Mouse (Mus musculus): ENCODE measurements at regions not wholly inside any gene's neighbourhood (a gene's known extent, or its start where the extent isn't known, plus 50 kb on each side); places are given as distances from the start of the nearest gene placed in this dataset.

DNA sequence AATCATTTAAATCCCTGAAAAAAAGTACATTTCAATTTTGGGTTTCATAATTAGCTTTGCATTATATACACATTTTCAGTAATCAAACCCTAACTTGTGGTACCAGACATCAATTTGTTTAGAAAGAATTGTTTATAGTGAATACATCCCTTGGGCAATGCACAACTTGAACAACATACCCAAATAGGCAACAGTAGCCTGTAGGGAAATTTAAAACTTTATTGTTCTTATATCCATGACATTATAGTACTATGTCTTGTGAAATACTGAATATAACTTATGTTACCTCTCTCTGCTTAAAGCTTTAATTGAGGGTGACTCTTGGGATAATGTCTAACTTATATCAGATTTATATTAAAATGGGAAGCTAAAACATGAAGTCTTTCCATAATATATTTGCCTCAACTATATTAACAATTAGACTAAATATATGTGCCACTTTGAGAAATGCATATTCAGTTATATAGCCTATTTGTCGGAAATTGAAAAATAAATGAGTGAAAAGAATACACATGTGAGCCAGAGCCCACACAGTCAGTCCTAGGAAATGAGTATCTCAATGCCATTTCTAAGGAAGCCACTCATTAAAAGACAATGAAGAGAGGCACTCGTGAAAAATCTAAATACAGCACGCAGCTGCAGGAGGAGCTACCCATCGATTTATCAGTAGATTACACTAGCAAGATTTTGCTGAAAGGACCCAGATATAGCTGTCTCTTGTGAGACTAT is 458.1 kb upstream of the Slitrk6 start:
- no peaks in the 10 kb centered on the region for H3K4me1 ChIP-seq (replicated peaks)
- no peak overlapping the region for H3K9ac ChIP-seq
- no peak overlapping the region for H3K4me3 ChIP-seq
- H3K4me2 ChIP-seq: no peak overlapping the region
- 69% methylated on average over 4 of the region's 4 CpGs for WGBS
- no peaks in the 10 kb centered on the region for H3K9me3 ChIP-seq (replicated peaks)
- H3K36me3 ChIP-seq: no peaks in the 10 kb centered on the region
- no peak overlapping the region for H3K27ac ChIP-seq (ENCODE audit: poor library complexity, severe bottlenecking)
- ATAC-seq (ENCODE audit: insufficient number of reproducible peaks, low FRiP score): no peak
- H3K27me3 ChIP-seq (replicated peaks): no peaks in the 10 kb centered on the region

DNA sequence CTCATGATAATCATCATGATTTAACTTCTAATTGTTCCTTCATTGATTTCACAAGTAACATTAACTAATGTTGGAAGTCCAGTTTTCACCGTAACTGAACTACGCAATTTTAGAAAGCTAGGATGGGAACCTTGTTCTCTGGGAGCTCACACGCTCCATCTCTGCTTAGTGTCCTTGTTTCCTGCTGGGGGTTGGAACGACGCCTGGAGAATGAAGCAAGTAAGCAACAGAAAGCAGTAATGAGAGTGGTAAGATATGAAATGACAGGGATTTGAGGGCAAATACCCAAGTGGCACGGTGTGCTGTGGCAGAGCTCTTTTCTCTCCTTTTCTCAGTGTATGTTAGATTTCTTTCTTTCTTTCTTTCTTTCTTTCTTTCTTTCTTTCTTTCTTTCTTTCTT is 448.0 kb upstream of the Slitrk5 start:
- H3K36me3 ChIP-seq: no peaks in the 10 kb centered on the region
- 0 out of 2 replicates have a peak, but pooled peaks cover 3% of the 10 kb centered on the region for H3K9me3 ChIP-seq (replicated peaks)
- no peak overlapping the region for H3K9ac ChIP-seq
- no peak overlapping the region for H3K27ac ChIP-seq (ENCODE audit: poor library complexity, severe bottlenecking)
- 76% methylated on average over 6 of the region's 6 CpGs for WGBS
- no peaks in the 10 kb centered on the region for H3K27me3 ChIP-seq (replicated peaks)
- H3K4me2 ChIP-seq: no peak overlapping the region
- H3K4me1 ChIP-seq (replicated peaks): no peaks in the 10 kb centered on the region
- H3K4me3 ChIP-seq: no peak overlapping the region
- no peak for ATAC-seq (ENCODE audit: insufficient number of reproducible peaks, low FRiP score)

DNA sequence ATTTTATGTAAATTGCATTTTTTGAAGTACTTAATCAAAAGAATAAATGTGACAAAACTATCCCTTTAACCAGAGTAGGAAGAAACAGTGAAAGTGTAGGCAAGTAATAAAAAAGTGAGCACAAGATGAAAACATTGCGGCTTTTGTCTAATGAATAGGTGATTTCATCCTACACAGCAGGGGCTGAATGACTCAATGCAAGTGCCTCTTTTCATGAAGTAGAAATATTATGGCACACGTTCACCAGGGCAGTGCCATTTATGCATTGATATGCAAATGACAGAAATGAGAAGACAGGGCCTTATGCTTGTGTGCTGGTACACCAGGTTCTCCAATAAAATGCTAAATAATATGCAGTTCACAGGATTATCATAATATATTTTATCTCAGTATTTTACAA is 435.8 kb upstream of the Slitrk5 start:
- Histone ChIP-seq H3K27ac (ENCODE audit: poor library complexity, severe bottlenecking) (no peak overlapping the region), H3K9ac (no peak overlapping the region), H3K4me1 (replicated peaks) (no peaks in the 10 kb centered on the region), H3K36me3 (no peaks in the 10 kb centered on the region), H3K4me2 (no peak overlapping the region), H3K27me3 (replicated peaks) (no peaks in the 10 kb centered on the region), H3K4me3 (no peak overlapping the region), H3K9me3 (replicated peaks) (0 out of 2 replicates have a peak, but pooled peaks cover 2% of the 10 kb centered on the region)
- ATAC-seq (ENCODE audit: insufficient number of reproducible peaks, low FRiP score): no peak
- WGBS: 67% methylated on average over 2 of the region's 2 CpGs

DNA sequence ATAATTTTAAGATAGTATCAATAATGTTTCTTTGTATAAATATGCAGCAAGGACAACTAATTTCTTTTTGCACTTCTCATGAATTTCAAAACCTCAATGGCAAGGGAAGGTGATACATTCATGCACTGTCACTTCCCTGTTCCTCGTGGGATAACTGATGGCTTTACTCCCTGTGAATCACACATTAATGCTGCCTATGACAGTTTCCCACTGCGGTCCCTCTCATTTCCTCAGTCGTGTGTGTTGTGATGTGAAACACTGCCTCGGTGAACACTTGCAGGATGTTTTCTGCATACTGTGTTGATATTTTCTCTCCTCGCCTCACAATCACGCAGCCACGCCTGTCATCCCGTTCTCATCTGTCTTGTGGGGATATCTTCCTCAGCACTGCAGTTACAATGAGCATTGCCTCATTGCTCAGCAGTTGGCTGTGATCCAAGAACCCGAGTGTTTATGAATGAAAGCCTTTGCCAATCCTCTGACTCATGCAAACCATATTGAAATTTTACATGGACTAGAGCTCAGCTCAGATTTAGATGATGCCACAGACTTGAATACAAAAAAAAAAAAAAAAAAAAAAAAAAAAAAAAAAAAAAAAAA is 425.4 kb upstream of the Slitrk5 start:
- peak overlapping the region; percentile 42 for H3K4me2 ChIP-seq
- 41% methylated on average over 9 of the region's 9 CpGs for WGBS
- no peak for ATAC-seq (ENCODE audit: insufficient number of reproducible peaks, low FRiP score)

DNA sequence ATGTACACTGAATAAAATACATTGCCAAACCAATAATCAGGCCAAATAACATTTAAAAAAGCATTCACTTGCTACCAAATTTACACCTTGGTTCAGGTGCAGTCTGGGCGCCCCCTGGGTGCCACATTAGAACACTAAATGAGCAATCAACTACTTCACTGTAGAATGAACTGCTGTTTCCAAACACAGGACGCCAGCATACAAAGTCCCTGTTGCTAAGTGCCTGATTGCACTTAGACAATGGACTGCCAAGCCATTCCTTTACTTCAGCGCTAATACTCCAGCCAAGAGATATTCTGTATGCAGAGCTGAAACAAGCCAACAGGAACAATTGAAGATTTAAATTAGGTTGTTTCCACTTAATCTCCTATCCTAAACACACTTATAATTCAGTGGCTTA is 421.7 kb upstream of the Slitrk5 start:
- no peaks in the 10 kb centered on the region for H3K9me3 ChIP-seq (replicated peaks)
- no peak overlapping the region for H3K4me2 ChIP-seq
- no peak overlapping the region for H3K4me3 ChIP-seq
- 67% methylated on average over 3 of the region's 3 CpGs for WGBS
- no peak overlapping the region for H3K27ac ChIP-seq (ENCODE audit: poor library complexity, severe bottlenecking)
- H3K9ac ChIP-seq: no peak overlapping the region
- H3K4me1 ChIP-seq (replicated peaks): no peaks in the 10 kb centered on the region
- no peak for ATAC-seq (ENCODE audit: insufficient number of reproducible peaks, low FRiP score)
- H3K36me3 ChIP-seq: no peaks in the 10 kb centered on the region
- H3K27me3 ChIP-seq (replicated peaks): no peaks in the 10 kb centered on the region

More for the DNA sequence above, 425.4 kb upstream of the Slitrk5 start:
- H3K4me1 ChIP-seq (replicated peaks): no peaks in the 10 kb centered on the region
- no peak overlapping the region for H3K9ac ChIP-seq
- no peak overlapping the region for H3K4me3 ChIP-seq
- no peaks in the 10 kb centered on the region for H3K9me3 ChIP-seq (replicated peaks)
- H3K36me3 ChIP-seq: no peaks in the 10 kb centered on the region
- no peak overlapping the region for H3K27ac ChIP-seq (ENCODE audit: poor library complexity, severe bottlenecking)
- H3K27me3 ChIP-seq (replicated peaks): no peaks in the 10 kb centered on the region

DNA sequence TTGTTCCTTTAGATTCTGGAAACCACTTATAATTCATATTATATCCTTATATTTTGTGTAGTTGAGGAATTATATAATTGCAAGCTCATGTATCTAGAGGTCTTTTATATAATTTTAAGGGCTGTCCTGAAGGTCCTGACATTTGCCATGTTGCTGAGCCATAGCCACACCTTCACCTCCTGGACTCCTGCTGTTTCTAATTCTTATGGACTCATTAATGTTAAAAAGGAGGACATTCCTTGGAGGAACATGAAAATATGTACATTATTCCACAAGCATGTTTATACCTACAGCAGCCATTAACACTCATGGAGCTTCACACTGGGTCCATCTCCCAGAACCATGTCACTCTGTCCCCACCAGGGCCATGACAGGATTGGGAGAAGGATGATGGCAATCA is 413.2 kb upstream of the Slitrk5 start:
- no peak for ATAC-seq (ENCODE audit: insufficient number of reproducible peaks, low FRiP score)
- Histone ChIP-seq H3K9me3 (replicated peaks) (no peaks in the 10 kb centered on the region), H3K36me3 (no peaks in the 10 kb centered on the region), H3K9ac (no peak overlapping the region), H3K27me3 (replicated peaks) (no peaks in the 10 kb centered on the region), H3K4me2 (no peak overlapping the region), H3K4me3 (no peak overlapping the region), H3K27ac (ENCODE audit: poor library complexity, severe bottlenecking) (no peak overlapping the region), H3K4me1 (replicated peaks) (no peaks in the 10 kb centered on the region)

DNA sequence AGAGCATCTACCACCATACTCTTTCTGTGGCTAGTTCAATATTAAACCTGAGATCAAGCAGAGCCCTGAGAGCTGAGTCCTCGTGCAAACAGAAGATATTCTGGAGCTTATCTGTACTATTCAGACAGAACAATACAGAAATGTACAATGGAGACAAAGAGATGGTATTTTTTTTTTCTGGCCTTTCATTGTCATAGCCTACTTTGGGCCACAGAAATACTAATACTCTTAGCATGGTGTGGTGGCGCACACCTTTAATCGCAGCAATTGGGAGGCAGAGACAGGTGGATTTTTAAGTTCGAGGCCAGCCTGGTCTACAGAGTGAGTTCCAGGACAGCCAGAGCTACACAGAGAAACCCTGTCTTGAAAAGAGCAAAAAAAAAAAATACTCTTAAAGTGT is 404.7 kb upstream of the Slitrk5 start:
- no peak overlapping the region for H3K27ac ChIP-seq (ENCODE audit: poor library complexity, severe bottlenecking)
- no peak overlapping the region for H3K9ac ChIP-seq
- H3K4me1 ChIP-seq (replicated peaks): no peaks in the 10 kb centered on the region
- H3K9me3 ChIP-seq (replicated peaks): no peaks in the 10 kb centered on the region
- no peaks in the 10 kb centered on the region for H3K27me3 ChIP-seq (replicated peaks)
- 75% methylated on average over 4 of the region's 4 CpGs for WGBS
- H3K4me3 ChIP-seq: no peak overlapping the region
- no peak overlapping the region for H3K4me2 ChIP-seq
- no peak for ATAC-seq (ENCODE audit: insufficient number of reproducible peaks, low FRiP score)
- H3K36me3 ChIP-seq: no peaks in the 10 kb centered on the region

DNA sequence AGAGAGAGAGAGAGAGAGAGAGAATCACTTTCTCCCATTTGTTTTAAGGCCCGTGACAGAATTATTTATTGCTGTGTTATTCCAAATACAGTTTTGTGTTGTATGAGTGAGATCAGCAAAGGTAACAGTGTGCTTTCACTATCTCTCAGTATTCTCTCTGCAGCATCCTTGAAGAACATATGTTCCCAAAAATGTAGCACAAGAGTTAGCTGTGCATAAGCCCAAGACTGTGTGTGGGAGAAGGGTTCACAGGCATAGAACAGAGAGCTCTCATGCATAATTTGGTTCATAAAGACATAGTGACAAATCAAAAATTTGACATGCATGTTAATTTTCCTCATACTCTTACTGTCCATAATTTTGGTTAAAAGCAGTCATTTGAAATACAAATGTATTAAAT is 393.5 kb upstream of the Slitrk5 start:
- H3K9me3 ChIP-seq (replicated peaks): no peaks in the 10 kb centered on the region
- 73% methylated on average over 1 of the region's 1 CpGs for WGBS
- H3K4me3 ChIP-seq: no peak overlapping the region
- H3K4me2 ChIP-seq: no peak overlapping the region
- H3K9ac ChIP-seq: no peak overlapping the region
- no peak for ATAC-seq (ENCODE audit: insufficient number of reproducible peaks, low FRiP score)
- no peaks in the 10 kb centered on the region for H3K4me1 ChIP-seq (replicated peaks)
- no peaks in the 10 kb centered on the region for H3K27me3 ChIP-seq (replicated peaks)
- no peak overlapping the region for H3K27ac ChIP-seq (ENCODE audit: poor library complexity, severe bottlenecking)
- H3K36me3 ChIP-seq: no peaks in the 10 kb centered on the region

DNA sequence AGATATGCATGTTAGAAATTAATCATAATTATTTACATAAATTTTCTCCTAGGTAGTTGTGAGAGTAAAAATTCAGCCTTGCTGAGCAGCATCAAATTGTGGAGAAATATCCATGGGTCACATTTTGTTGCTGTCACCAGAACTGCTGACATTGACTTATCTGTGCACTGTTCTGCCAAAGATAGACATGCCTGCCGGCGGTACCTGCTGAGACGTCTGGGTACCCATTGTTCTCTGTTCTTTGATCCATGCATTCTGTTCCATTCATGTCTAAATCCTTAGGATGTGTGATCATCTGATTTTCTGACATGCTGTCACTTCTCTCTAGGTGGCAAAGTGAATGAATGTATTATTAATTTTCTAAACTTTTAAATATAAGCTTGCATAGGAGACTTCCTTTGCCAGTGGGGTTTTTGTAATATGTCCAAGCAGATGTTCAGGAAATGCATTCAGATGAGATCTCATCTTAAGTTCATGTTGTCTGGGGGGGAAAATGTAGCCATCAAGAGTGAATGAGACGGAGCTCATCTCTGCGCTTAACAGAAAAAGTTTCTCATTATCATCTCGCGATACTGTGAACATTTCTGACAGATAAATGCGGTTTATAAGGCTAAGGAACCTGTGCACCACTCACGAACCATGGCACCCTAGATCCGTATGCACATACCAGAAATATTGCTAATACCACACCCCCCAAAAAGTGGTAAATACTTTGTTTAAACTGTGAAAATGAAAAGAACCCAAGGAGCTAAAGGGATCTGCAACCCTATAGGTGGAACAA is 391.0 kb upstream of the Slitrk5 start:
- no peak overlapping the region for H3K27ac ChIP-seq (ENCODE audit: poor library complexity, severe bottlenecking)
- no peak for ATAC-seq (ENCODE audit: insufficient number of reproducible peaks, low FRiP score)
- H3K9me3 ChIP-seq (replicated peaks): no peaks in the 10 kb centered on the region
- H3K4me3 ChIP-seq: no peak overlapping the region
- H3K4me1 ChIP-seq (replicated peaks): no peaks in the 10 kb centered on the region
- H3K4me2 ChIP-seq: no peak overlapping the region
- no peak overlapping the region for H3K9ac ChIP-seq
- H3K27me3 ChIP-seq (replicated peaks): no peaks in the 10 kb centered on the region
- no peaks in the 10 kb centered on the region for H3K36me3 ChIP-seq
- WGBS: 80% methylated on average over 10 of the region's 10 CpGs

DNA sequence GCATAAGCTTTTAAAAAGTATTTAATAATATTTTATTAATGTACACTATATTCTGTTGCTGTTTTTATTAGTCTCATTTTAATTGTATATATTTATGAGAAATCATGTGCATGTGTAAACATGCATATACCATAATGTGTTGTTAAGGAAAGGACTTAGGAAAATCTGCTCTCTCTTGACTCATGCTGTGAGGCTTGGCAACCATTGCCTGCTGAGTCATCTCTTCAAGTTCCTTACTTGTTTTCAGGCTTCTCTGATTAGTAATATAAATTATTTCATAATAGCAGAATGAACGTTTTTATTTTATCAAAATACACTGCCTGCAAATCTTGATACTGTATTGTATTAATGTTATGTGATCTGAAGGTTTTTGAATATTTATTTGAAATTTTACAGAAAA is 388.9 kb upstream of the Slitrk5 start:
- WGBS: 43% methylated on average over 1 of the region's 1 CpGs
- Histone ChIP-seq H3K36me3 (no peaks in the 10 kb centered on the region), H3K4me2 (no peak overlapping the region), H3K4me3 (no peak overlapping the region), H3K9me3 (replicated peaks) (no peaks in the 10 kb centered on the region), H3K4me1 (replicated peaks) (no peaks in the 10 kb centered on the region), H3K9ac (no peak overlapping the region), H3K27me3 (replicated peaks) (no peaks in the 10 kb centered on the region), H3K27ac (ENCODE audit: poor library complexity, severe bottlenecking) (no peak overlapping the region)
- no peak for ATAC-seq (ENCODE audit: insufficient number of reproducible peaks, low FRiP score)

DNA sequence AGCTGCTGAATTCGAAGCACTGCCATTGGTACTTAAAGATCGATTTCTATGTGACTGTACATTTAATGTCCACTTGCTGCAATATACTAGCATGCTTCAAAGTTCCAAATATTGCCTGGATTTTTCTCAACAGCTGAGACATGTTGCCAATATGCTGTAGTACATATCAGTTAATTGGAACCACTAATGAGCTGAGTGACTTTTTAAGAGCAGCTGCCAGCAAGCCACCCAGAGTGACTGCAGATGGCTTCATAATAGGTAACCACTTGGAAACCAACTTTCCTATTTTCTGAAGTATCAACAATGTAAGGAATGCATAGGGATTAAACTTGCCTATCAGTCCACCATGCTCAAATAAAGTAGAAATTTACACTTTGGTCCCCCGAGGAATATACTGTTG is 379.4 kb upstream of the Slitrk5 start:
- Histone ChIP-seq H3K36me3 (no peaks in the 10 kb centered on the region), H3K4me1 (replicated peaks) (no peaks in the 10 kb centered on the region), H3K4me2 (no peak overlapping the region), H3K9me3 (replicated peaks) (no peaks in the 10 kb centered on the region), H3K9ac (no peak overlapping the region), H3K27me3 (replicated peaks) (no peaks in the 10 kb centered on the region), H3K4me3 (no peak overlapping the region), H3K27ac (ENCODE audit: poor library complexity, severe bottlenecking) (no peak overlapping the region)
- no peak for ATAC-seq (ENCODE audit: insufficient number of reproducible peaks, low FRiP score)
- 86% methylated on average over 3 of the region's 3 CpGs for WGBS

Measured in heart, embryonic 12.5 days (tissue).